Mouse (Mus musculus): ENCODE data around the gene Olfr910. TPM values are rescaled to one million over a fixed set of nuclear protein-coding genes. Genes with fewer than 3 reads are reported as not detected.

The Olfr910 gene
- not detected in 2 replicates for polyA plus RNA-seq (2016; fragmentation: Nextera tagmentation; extraction: Ambion mirVana)

DNA sequence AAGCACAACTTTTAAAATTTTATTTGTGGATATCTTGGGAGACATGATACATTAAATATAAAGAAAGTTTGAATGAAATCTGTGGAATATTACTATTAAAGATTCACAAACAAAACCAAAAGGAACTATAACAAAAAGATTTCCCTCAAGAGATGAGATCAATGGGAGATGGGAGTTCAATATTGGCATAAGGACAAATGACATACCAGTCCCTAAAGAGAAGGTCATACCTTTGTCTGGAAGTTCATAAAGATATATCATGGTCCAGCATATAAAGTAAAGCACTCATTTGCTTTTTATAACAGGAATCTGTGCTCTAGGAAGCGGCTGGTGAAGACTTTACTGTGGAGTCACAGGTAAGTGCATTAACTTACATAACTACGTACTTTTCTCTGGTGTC, at the start of gene Olfr910:
Gene Olfr910, plus strand, starts transcription at position 301 of the 400 bp plus-strand sequence.
- WGBS, result 83% methylated on average over 2 of the region's 2 CpGs
- H3K4me3 ChIP-seq (replicated peaks), result no peak within 1 kb of the TSS
- H3K9ac ChIP-seq (replicated peaks), result no peak within 1 kb of the TSS
- H3K27ac ChIP-seq, result no peak within 1 kb of the TSS
- H3K27me3 ChIP-seq, result no peaks in the 10 kb centered on the region
- no peak for ATAC-seq (ENCODE audit: insufficient number of reproducible peaks, insufficient read depth, low FRiP score, low TSS enrichment, low read depth)
- H3K4me1 ChIP-seq (replicated peaks), result no peaks in the 10 kb centered on the region
- H3K36me3 ChIP-seq, result no peaks in the 10 kb centered on the region
- no peak within 1 kb of the TSS for H3K4me2 ChIP-seq
- 0 out of 2 replicates have a peak, but pooled peaks cover 1% of the 10 kb centered on the region for H3K9me3 ChIP-seq

GRCm38 (mm10) chr9:38495501-38495900, 42.1 kb upstream of the Olfr910 start, which contains the start of gene Olfr907:
Gene Olfr907 (plus strand): TSS chr9:38495801.
- H3K27ac ChIP-seq, result no peak within 1 kb of the TSS
- H3K4me3 ChIP-seq (replicated peaks), result no peak within 1 kb of the TSS
- H3K36me3 ChIP-seq, result no peaks in the 10 kb centered on the region
- ATAC-seq (ENCODE audit: insufficient number of reproducible peaks, insufficient read depth, low FRiP score, low TSS enrichment, low read depth), result no peak
- H3K27me3 ChIP-seq, result no peaks in the 10 kb centered on the region
- H3K4me1 ChIP-seq (replicated peaks), result no peaks in the 10 kb centered on the region
- no peak within 1 kb of the TSS for H3K9ac ChIP-seq (replicated peaks)
- 88% methylated on average over 2 of the region's 2 CpGs for WGBS
- no peaks in the 10 kb centered on the region for H3K9me3 ChIP-seq
- no peak within 1 kb of the TSS for H3K4me2 ChIP-seq

- Histone ChIP-seq H3K9me3 (no peaks in the 10 kb centered on the region), H3K4me2 (no peak overlapping the region), H3K9ac (replicated peaks) (no peak overlapping the region), H3K27ac (no peak overlapping the region), H3K27me3 (no peaks in the 10 kb centered on the region), H3K36me3 (no peaks in the 10 kb centered on the region), H3K4me3 (replicated peaks) (no peak overlapping the region), H3K4me1 (replicated peaks) (no peaks in the 10 kb centered on the region)
- WGBS, result 80% methylated on average over 2 of the region's 2 CpGs
- no peak for ATAC-seq (ENCODE audit: insufficient number of reproducible peaks, insufficient read depth, low FRiP score, low TSS enrichment, low read depth)
Observed at GRCm38 (mm10) chr9:38512353-38512752, 25.3 kb upstream of the Olfr910 start.

DNA sequence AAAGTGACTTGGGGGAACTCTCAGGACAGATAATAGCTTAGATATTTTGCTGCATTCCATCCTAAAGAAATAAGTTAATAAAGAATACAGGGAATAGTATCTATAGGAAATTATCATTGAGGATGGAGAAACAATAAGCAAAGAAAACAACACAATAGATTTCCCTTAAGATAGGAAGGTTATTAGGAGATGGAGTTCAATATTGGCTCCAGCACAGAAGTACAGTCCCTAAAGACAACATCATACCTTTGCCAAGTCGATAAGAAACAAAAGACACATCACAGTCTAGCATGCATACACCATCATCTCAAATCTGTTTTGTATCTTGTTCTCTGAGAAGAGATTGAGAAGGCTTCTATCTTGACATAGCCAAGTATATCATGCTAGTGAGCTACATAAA, 16.4 kb upstream of the Olfr910 start, which contains the start of gene Olfr911-ps1:
Gene Olfr911-ps1, plus strand, starts transcription at position 301 of the 400 bp plus-strand sequence.
- Histone ChIP-seq H3K4me1 (replicated peaks) (no peaks in the 10 kb centered on the region), H3K4me3 (replicated peaks) (no peak within 1 kb of the TSS), H3K27ac (no peak within 1 kb of the TSS), H3K4me2 (no peak within 1 kb of the TSS), H3K9ac (replicated peaks) (no peak within 1 kb of the TSS), H3K36me3 (no peaks in the 10 kb centered on the region), H3K27me3 (no peaks in the 10 kb centered on the region), H3K9me3 (no peaks in the 10 kb centered on the region)
- no peak for ATAC-seq (ENCODE audit: insufficient number of reproducible peaks, insufficient read depth, low FRiP score, low TSS enrichment, low read depth)
- 71% methylated on average over 1 of the region's 1 CpGs for WGBS

DNA sequence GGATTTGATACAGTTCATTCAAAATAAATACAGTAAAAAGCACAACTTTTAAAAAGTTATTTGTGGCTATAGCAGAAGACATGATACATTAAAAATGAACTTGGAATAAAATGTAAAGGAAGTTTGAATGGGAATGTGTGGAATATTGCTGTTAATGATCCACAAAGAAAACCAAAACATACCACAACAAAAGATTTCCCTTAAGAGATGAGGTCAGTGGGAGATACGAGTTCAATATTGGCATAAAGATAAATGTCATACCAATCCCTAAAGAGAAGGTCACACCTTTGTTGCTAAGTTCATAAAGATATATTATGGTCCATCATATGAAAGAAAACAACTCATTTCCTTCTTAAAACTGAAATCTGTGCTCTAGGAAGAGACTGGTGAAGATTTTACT, 42.2 kb downstream of the Olfr910 start, which contains the start of gene Olfr912:
Gene Olfr912, plus strand, starts transcription at position 301 of the 400 bp plus-strand sequence.
- Histone ChIP-seq H3K4me3 (replicated peaks) (no peak within 1 kb of the TSS), H3K27me3 (no peaks in the 10 kb centered on the region), H3K4me1 (replicated peaks) (no peaks in the 10 kb centered on the region), H3K36me3 (no peaks in the 10 kb centered on the region), H3K9ac (replicated peaks) (no peak within 1 kb of the TSS), H3K27ac (no peak within 1 kb of the TSS), H3K4me2 (no peak within 1 kb of the TSS), H3K9me3 (no peaks in the 10 kb centered on the region)
- 77% methylated on average over 1 of the region's 1 CpGs for WGBS
- ATAC-seq (ENCODE audit: insufficient number of reproducible peaks, insufficient read depth, low FRiP score, low TSS enrichment, low read depth), result no peak

Other genes with a start within 250 kb of the Olfr910 start
- not detected in 2 replicates for gene Olfr896-ps1, start 246.7 kb upstream of the Olfr910 start, polyA plus RNA-seq (2016; fragmentation: Nextera tagmentation; extraction: Ambion mirVana)
- not detected in 2 replicates for gene Olfr25, start 208.8 kb upstream of the Olfr910 start, polyA plus RNA-seq (2016; fragmentation: Nextera tagmentation; extraction: Ambion mirVana)
- gene Olfr898, start 189.4 kb upstream of the Olfr910 start, polyA plus RNA-seq (2016; fragmentation: Nextera tagmentation; extraction: Ambion mirVana), result not detected in 2 replicates
- gene Olfr250, start 171.0 kb upstream of the Olfr910 start, polyA plus RNA-seq (2016; fragmentation: Nextera tagmentation; extraction: Ambion mirVana), result not detected in 2 replicates
- not detected in 2 replicates for gene Olfr251, start 160.8 kb upstream of the Olfr910 start, polyA plus RNA-seq (2016; fragmentation: Nextera tagmentation; extraction: Ambion mirVana)
- not detected in 2 replicates for gene Olfr147, start 136.2 kb upstream of the Olfr910 start, polyA plus RNA-seq (2016; fragmentation: Nextera tagmentation; extraction: Ambion mirVana)
- gene Olfr901, start 108.4 kb upstream of the Olfr910 start, polyA plus RNA-seq (2016; fragmentation: Nextera tagmentation; extraction: Ambion mirVana), result not detected in 2 replicates
- gene Olfr902, start 90.2 kb upstream of the Olfr910 start, polyA plus RNA-seq (2016; fragmentation: Nextera tagmentation; extraction: Ambion mirVana), result not detected in 2 replicates
- gene Olfr904, start 74.7 kb upstream of the Olfr910 start, polyA plus RNA-seq (2016; fragmentation: Nextera tagmentation; extraction: Ambion mirVana), result not detected in 2 replicates
- not detected in 2 replicates for gene Olfr905, start 66.7 kb upstream of the Olfr910 start, polyA plus RNA-seq (2016; fragmentation: Nextera tagmentation; extraction: Ambion mirVana)
- not detected in 2 replicates for gene Olfr906, start 50.8 kb upstream of the Olfr910 start, polyA plus RNA-seq (2016; fragmentation: Nextera tagmentation; extraction: Ambion mirVana)
- gene Olfr907, start 42.0 kb upstream of the Olfr910 start, polyA plus RNA-seq (2016; fragmentation: Nextera tagmentation; extraction: Ambion mirVana), result not detected in 2 replicates
- not detected in 2 replicates for gene Olfr911-ps1, start 16.3 kb upstream of the Olfr910 start, polyA plus RNA-seq (2016; fragmentation: Nextera tagmentation; extraction: Ambion mirVana)
- gene Olfr912, start 42.3 kb downstream of the Olfr910 start, polyA plus RNA-seq (2016; fragmentation: Nextera tagmentation; extraction: Ambion mirVana), result not detected in 2 replicates
- gene Olfr913, start 54.9 kb downstream of the Olfr910 start, polyA plus RNA-seq (2016; fragmentation: Nextera tagmentation; extraction: Ambion mirVana), result not detected in 2 replicates
- gene Olfr914, start 67.3 kb downstream of the Olfr910 start, polyA plus RNA-seq (2016; fragmentation: Nextera tagmentation; extraction: Ambion mirVana), result not detected in 2 replicates
- not detected in 2 replicates for gene Olfr916, start 122.0 kb downstream of the Olfr910 start, polyA plus RNA-seq (2016; fragmentation: Nextera tagmentation; extraction: Ambion mirVana)
- gene Olfr917, start 128.0 kb downstream of the Olfr910 start, polyA plus RNA-seq (2016; fragmentation: Nextera tagmentation; extraction: Ambion mirVana), result not detected in 2 replicates
- gene Olfr918, start 136.8 kb downstream of the Olfr910 start, polyA plus RNA-seq (2016; fragmentation: Nextera tagmentation; extraction: Ambion mirVana), result not detected in 2 replicates
- gene Olfr919, start 165.8 kb downstream of the Olfr910 start, polyA plus RNA-seq (2016; fragmentation: Nextera tagmentation; extraction: Ambion mirVana), result not detected in 2 replicates
- gene Vwa5a, start 180.4 kb downstream of the Olfr910 start, polyA plus RNA-seq (2016; fragmentation: Nextera tagmentation; extraction: Ambion mirVana), result 14.2 and 15.9 TPM in 2 replicates
- not detected in 2 replicates for gene Olfr920, start 214.4 kb downstream of the Olfr910 start, polyA plus RNA-seq (2016; fragmentation: Nextera tagmentation; extraction: Ambion mirVana)
- not detected in 2 replicates for gene Olfr921, start 235.2 kb downstream of the Olfr910 start, polyA plus RNA-seq (2016; fragmentation: Nextera tagmentation; extraction: Ambion mirVana)